Mouse (Mus musculus): ENCODE results near the gene Nup210.

The Nup210 gene

GRCm38 (mm10) chr6:91116244-91117145 lies at the start of gene Nup210:
Gene Nup210, minus strand, starts transcription at chr6:91116829.
- DNase-seq (ENCODE audit: low spot score in 2 of 2) = peak; percentile 94 to 97

- DNase-seq (ENCODE audit: low spot score in 2 of 2) = peak; percentile 49 to 79
Observed at GRCm38 (mm10) chr6:91165210-91165609, 48.6 kb upstream of the Nup210 start.

GRCm38 (mm10) chr6:91164584-91164983 lies 48.0 kb upstream of the Nup210 start:
- no peak for DNase-seq (ENCODE audit: low spot score in 2 of 2)

- no peak for DNase-seq (ENCODE audit: low spot score in 2 of 2)
Observed at GRCm38 (mm10) chr6:91163195-91163911, 46.7 kb upstream of the Nup210 start.

- DNase-seq (ENCODE audit: low spot score in 2 of 2) = no peak
Observed at GRCm38 (mm10) chr6:91162314-91162713, 45.7 kb upstream of the Nup210 start.

GRCm38 (mm10) chr6:91161506-91162235 lies 45.0 kb upstream of the Nup210 start:
- DNase-seq (ENCODE audit: low spot score in 2 of 2) = no peak

- no peak for DNase-seq (ENCODE audit: low spot score in 2 of 2)
Observed at GRCm38 (mm10) chr6:91160976-91161375, 44.3 kb upstream of the Nup210 start.

GRCm38 (mm10) chr6:91160399-91160798 lies 43.8 kb upstream of the Nup210 start:
- no peak for DNase-seq (ENCODE audit: low spot score in 2 of 2)

GRCm38 (mm10) chr6:91159047-91159446 lies 42.4 kb upstream of the Nup210 start:
- DNase-seq (ENCODE audit: low spot score in 2 of 2) = no peak

- DNase-seq (ENCODE audit: low spot score in 2 of 2) = no peak
Observed at GRCm38 (mm10) chr6:91157237-91157570, 40.6 kb upstream of the Nup210 start.

GRCm38 (mm10) chr6:91156554-91157236 lies 40.1 kb upstream of the Nup210 start, which contains the start of gene Hdac11:
Gene Hdac11, plus strand, starts transcription at chr6:91156665.
- DNase-seq (ENCODE audit: low spot score in 2 of 2) = peak; percentile 30 to 33

- no peak for DNase-seq (ENCODE audit: low spot score in 2 of 2)
Observed at GRCm38 (mm10) chr6:91156062-91156461, 39.4 kb upstream of the Nup210 start.

- no peak for DNase-seq (ENCODE audit: low spot score in 2 of 2)
Observed at GRCm38 (mm10) chr6:91155286-91155685, 38.7 kb upstream of the Nup210 start.

GRCm38 (mm10) chr6:91154685-91155084 lies 38.1 kb upstream of the Nup210 start:
- peak; percentile 49 to 55 for DNase-seq (ENCODE audit: low spot score in 2 of 2)

GRCm38 (mm10) chr6:91153549-91154064 lies 37.0 kb upstream of the Nup210 start:
- DNase-seq (ENCODE audit: low spot score in 2 of 2) = peak in 1 of 2 experiments; percentile 25

- DNase-seq (ENCODE audit: low spot score in 2 of 2) = peak; percentile 34 to 40
Observed at GRCm38 (mm10) chr6:91152892-91153548, 36.4 kb upstream of the Nup210 start.

GRCm38 (mm10) chr6:91147152-91147770 lies 30.6 kb upstream of the Nup210 start:
- no peak for DNase-seq (ENCODE audit: low spot score in 2 of 2)

GRCm38 (mm10) chr6:91146443-91147151 lies 30.0 kb upstream of the Nup210 start:
- no peak for DNase-seq (ENCODE audit: low spot score in 2 of 2)

- DNase-seq (ENCODE audit: low spot score in 2 of 2) = no peak
Observed at GRCm38 (mm10) chr6:91145572-91145971, 28.9 kb upstream of the Nup210 start.

GRCm38 (mm10) chr6:91145056-91145455 lies 28.4 kb upstream of the Nup210 start:
- DNase-seq (ENCODE audit: low spot score in 2 of 2) = no peak

All from thymus, postnatal 10 days (tissue).